Mouse (Mus musculus) MEL (cell line): ENCODE measurements around the gene Chrna9.

Experiments
- CTCF ChIP-seq, 3 experiments: IDR thresholded peaks in 2 of 3; conservative IDR thresholded peaks in 1 of 3; 2 replicates each; pipeline ENCODE4 v1.5.1; 2011 to 2012; ENCODE audit warnings: low read length in 3 of 3, low read depth in 2 of 3, mild to moderate bottlenecking in 2 of 3, improper control_type of control experiment in 1 of 3, inconsistent platforms in 1 of 3, mixed read lengths in 1 of 3, moderate library complexity in 1 of 3; ENCODE audit not compliant: control insufficient read depth in 1 of 3, insufficient read depth in 1 of 3, poor library complexity in 1 of 3, severe bottlenecking in 1 of 3
- EP300 ChIP-seq, 2 experiments: IDR thresholded peaks; 2 replicates each; pipeline ENCODE4 v1.6.1; 2011; ENCODE audit warnings: improper control_type of control experiment in 2 of 2, low read length in 2 of 2, low read depth in 1 of 2, mild to moderate bottlenecking in 1 of 2
- ETS1 ChIP-seq: IDR thresholded peaks from 2 replicates; pipeline ENCODE4 v1.6.1; 2012; ENCODE audit warnings: low read depth, mild to moderate bottlenecking, inconsistent platforms, low read length, improper control_type of control experiment, moderate library complexity
- GATA1 ChIP-seq: IDR thresholded peaks from 2 replicates; pipeline ENCODE4 v1.6.1; 2011; ENCODE audit warnings: low read depth, low read length, improper control_type of control experiment
- MEF2A ChIP-seq: IDR thresholded peaks from 2 replicates; pipeline ENCODE4 v1.6.1; 2014; ENCODE audit warnings: low read depth, mild to moderate bottlenecking, inconsistent platforms, low read length, improper control_type of control experiment; ENCODE audit not compliant: poor library complexity, insufficient replicate concordance, severe bottlenecking; ENCODE audit errors: extremely low read depth
- POLR2A ChIP-seq, 2 experiments: IDR thresholded peaks; 2 replicates each; pipeline ENCODE4 v1.6.1; 2011 to 2012; ENCODE audit warnings: low read length in 2 of 2, mild to moderate bottlenecking in 2 of 2, control low read depth in 1 of 2, improper control_type of control experiment in 1 of 2, low read depth in 1 of 2, moderate library complexity in 1 of 2; ENCODE audit not compliant: control insufficient read depth in 1 of 2, insufficient read depth in 1 of 2, poor library complexity in 1 of 2
- POLR2AphosphoS2 ChIP-seq: IDR thresholded peaks from 2 replicates; pipeline ENCODE4 v1.6.1; 2011; ENCODE audit warnings: low read length, improper control_type of control experiment
- SIN3A ChIP-seq: IDR thresholded peaks from 2 replicates; pipeline ENCODE4 v1.6.1; 2012; ENCODE audit warnings: low read length, improper control_type of control experiment, inconsistent platforms
- SMC3 ChIP-seq: IDR thresholded peaks from 2 replicates; pipeline ENCODE4 v1.6.1; 2011; ENCODE audit warnings: low read depth, low read length, improper control_type of control experiment
- TCF12 ChIP-seq: IDR thresholded peaks from 2 replicates; pipeline ENCODE4 v1.6.1; 2014; ENCODE audit warnings: low read depth, mild to moderate bottlenecking, inconsistent platforms, low read length, improper control_type of control experiment, moderate library complexity
- USF1 ChIP-seq: IDR thresholded peaks from 2 replicates; pipeline ENCODE4 v1.6.1; 2014; ENCODE audit warnings: low read depth, mild to moderate bottlenecking, inconsistent platforms, low read length, improper control_type of control experiment, moderate library complexity
- ZC3H11A ChIP-seq: IDR thresholded peaks from 2 replicates; pipeline ENCODE4 v1.6.1; 2012; ENCODE audit warnings: low read depth, mild to moderate bottlenecking, inconsistent platforms, low read length, improper control_type of control experiment
- ZNF384 ChIP-seq: IDR thresholded peaks from 2 replicates; pipeline ENCODE4 v1.6.1; 2012; ENCODE audit warnings: low read depth, mild to moderate bottlenecking, inconsistent platforms, low read length, improper control_type of control experiment

DNA sequence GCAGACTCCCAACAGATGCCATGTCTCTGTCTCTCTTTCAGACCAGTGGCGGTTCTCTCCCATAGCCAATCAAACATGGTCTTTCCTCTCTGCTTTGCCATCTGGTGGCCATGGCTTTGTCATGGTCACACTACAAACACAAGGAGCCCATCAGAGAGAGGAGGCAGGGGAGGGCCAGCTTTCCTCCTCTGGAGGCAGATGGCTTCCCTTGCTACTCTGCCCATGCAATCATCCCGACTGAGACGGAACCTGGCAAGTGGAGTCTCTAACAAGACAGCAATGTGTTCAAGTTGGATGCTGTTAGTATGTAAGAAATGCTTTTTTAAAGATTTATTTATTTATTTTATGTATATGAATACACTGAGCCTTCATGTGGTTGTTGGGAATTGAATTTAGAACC is 14.8 kb upstream of the Chrna9 start:
- no peak for TF ChIP-seq EP300 (IDR thresholded peaks at IDR 0.05; ENCODE audit: low read depth in 1 of 2, low read length in 2 of 2)
- TF ChIP-seq CTCF (IDR thresholded peaks at IDR 0.05 in 2 of 3, conservative IDR thresholded peaks at IDR 0.05 in 1 of 3; ENCODE audit: control insufficient read depth in 1 of 3, insufficient read depth in 1 of 3, low read depth in 2 of 3, low read length in 3 of 3, poor library complexity in 1 of 3, severe bottlenecking in 1 of 3), result no peak
- TF ChIP-seq USF1, result no peak
- TF ChIP-seq SIN3A, result no peak
- no peak for TF ChIP-seq TCF12
- TF ChIP-seq MEF2A, result no peak
- TF ChIP-seq ZNF384, result no peak
- no peak for TF ChIP-seq GATA1
- no peak for TF ChIP-seq SMC3
- no peak for TF ChIP-seq ZC3H11A
- no peak for TF ChIP-seq POLR2A (IDR thresholded peaks at IDR 0.05; ENCODE audit: control insufficient read depth in 1 of 2, insufficient read depth in 1 of 2, low read depth in 1 of 2, low read length in 2 of 2, poor library complexity in 1 of 2)
- TF ChIP-seq POLR2AphosphoS2, result no peak
- TF ChIP-seq ETS1, result no peak
